Mouse (Mus musculus) urinary bladder, postnatal 25 days (tissue): Measurements from ENCODE around the gene Plvap.

Experiments used
- DNase-seq: peaks from one replicate; pipeline ENCODE4 v3.0.0; 2022; ENCODE audit warnings: low spot score

The Plvap gene

DNA sequence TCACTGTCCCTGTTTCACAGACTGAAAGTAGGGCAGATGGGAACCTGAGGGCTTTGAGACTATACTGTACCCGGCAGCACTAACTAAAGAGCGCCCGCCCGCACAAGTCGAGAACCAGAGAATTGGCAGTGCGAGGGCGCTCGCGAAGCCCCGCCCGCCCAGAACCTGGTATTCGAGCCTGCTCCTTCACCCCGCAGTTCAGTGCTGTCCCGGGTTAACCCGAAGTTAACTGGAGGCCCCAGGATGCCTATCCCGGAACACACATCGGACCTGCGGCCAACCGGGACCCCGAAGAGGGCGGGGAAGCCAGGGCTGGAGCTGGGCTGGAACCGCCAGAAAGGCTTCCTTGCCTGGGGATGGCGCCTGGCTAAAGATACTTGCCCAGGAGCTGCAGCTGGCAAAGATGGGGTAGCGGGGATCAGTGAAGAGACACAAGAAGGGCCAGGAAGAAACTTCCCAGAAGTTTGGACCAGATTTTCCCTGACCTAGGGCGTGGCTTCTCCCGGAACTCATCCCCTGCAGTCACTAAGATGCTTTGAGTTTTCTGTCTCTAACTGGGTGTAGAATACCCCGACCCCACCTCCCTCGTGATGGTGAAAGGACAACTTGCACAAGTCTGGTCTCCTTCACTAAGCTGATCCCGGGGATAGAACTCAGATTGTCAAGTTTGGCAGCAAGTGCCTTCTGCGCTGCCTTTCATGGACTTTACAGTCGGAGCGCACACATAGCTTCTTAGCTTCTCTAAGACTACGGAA lies 23.7 kb downstream of the Plvap start, which contains the start of gene Gtpbp3:
TSS of gene Gtpbp3 (plus strand) at position 413 of the 755 bp plus-strand sequence.
- peak; percentile 70 for DNase-seq

DNA sequence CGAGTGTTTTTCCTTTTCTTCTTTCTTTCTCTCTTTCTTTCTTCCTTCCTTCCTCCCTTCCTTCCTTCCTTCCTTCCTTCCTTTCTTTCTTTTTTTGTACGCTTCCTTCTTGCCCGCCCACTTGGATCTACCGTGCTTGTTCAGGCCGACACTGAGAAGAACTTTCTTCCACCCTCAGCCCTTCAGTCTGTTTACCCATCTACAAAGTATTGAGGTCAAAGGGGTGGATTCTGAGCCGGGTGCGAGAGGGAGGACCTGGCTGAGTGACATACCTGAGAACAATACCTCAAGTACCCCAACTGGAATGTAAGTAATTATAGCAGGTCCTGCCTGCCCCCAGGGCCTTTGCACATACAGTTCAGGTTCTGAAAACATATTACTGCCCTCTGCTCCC lies 25.4 kb downstream of the Plvap start:
- DNase-seq, result no peak

DNA sequence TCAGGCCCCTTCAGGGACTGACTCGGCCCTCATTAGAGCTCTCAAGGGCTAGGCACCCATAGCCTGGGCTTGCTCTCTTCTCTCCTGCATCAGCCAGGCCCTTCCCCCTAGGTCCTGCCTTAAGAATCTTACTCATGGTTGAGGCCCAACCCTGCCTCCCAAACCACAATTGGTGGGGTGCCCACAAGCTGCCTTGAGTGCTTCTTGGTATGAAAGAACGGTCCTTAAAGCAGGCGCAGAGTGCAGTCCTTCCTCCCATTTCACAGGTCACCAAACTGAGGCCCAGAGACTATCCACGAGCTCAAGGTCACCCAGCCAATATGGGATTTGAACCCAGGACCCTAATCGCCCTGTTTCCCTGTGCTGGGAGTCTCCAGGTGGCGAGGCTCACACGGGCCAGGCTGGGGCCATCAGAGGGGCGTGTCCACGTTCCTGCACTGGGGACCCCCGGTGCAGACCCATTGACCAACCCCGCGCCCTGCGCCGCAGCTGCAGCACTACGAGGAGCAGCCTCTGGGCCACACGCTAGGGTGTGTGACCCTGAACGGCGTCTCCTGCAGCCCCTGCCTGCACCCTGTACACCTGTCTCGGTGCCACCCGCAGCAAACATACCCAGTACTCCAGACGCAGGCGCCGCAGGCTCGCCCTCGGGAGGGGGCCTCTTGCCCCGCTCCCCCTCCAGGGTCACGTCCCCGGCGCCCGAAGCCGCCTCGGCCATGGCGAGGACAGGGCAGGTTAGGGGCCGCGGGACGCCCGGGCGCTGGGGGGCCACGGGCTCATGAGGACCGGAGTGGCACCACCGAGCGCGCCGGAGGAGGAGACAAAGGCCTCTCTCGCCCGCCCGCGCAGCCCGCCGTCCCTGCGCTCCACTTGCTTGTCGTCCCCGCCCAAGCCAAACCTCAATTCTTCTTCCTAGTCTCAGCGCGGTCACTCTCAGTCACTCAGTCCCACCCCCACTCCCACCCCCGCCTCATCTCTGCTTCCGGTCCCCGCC lies 26.1 kb downstream of the Plvap start, which contains the start of gene Ano8:
TSS of gene Ano8 (minus strand) at position 822 of the 994 bp plus-strand sequence.
- peak; percentile 75 for DNase-seq

DNA sequence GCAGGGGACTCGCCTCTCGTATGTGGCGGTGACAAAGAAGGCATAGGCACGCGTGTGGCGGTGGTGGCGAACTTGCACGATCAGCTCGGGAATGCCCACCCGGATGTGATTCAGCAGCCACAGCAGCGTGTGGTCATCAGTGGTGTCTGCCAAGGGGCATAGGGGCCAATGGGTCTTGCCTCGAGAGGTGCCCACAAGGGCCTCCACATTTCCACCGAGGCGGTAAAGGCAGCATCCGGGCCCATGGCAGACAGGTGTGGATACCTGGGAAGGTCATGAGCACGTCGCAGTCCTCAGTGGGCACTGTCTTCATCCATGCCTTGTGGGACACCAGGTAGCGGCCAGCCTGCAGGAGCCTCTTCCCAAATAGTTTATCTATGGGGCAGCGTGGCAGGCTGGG lies 26.8 kb downstream of the Plvap start:
- no peak for DNase-seq

DNA sequence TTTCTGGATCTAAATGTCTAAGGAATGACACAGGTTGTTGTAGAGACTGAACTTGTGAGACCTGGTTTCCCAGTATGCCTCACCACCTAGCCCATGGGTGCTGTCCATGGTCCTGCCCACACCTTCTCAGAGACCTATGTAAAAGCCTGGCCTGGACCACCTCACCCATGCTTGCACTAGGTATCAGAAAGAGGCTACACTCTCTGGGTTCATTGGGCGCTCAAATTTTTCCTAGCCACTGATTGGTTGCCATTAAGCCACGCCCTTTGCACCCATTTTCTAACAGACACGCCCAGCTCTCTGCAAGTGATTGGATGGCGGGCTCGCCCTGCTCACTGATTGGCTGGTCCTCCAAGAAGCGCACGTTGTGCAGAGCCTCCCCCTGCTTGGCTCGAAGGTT lies 27.6 kb downstream of the Plvap start:
- peak; percentile 40 for DNase-seq

DNA sequence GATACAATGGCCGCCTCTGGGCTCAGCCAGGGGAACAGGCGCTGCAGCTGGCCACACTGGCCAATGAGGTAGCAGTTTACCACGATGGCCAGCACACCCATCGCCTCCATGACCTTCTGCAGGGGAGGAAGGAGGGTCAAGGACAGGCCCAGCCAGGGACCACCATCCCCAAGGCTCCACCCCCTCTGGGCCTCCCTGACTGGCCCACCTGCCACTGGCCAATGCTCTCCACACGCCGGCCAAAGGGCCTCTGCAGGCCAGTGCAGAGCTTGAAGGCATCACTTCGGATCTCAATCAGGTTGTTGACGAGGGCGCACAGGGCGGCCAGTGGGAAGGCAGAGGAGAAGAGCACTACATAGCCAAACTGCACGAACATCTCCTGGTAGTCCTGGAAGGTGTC lies 32.6 kb downstream of the Plvap start:
- DNase-seq, result no peak

DNA sequence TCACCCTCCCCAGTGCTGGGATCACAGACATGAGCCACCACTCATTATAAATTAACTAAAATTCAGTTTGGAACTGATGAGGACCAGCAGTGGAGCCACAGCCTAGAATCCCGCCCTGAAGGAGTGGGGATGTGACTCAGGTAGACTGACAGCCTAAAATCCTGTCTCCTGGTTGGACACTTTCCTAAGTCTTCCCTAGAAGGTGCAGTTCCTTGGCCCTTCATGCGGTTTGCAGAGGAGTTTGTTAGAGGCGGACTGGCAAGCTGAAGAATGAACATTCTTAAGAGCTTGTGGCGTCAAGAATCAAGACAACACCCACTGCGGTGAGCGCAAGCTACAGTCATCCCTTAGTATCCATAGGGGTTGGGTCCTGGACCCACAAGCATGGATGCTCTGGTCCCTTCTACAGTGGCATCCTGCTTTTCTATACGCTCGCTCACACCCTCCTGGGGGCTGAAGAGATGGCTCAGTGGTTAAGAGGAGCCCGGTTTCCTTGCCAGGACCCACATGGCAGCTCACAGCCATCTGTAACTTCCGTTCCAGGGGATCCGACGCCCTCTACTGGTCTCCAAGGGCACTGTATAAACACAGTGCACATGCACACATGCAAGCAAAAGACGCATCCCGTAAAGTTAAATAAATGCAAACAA lies 34.2 kb downstream of the Plvap start:
- DNase-seq, result no peak

DNA sequence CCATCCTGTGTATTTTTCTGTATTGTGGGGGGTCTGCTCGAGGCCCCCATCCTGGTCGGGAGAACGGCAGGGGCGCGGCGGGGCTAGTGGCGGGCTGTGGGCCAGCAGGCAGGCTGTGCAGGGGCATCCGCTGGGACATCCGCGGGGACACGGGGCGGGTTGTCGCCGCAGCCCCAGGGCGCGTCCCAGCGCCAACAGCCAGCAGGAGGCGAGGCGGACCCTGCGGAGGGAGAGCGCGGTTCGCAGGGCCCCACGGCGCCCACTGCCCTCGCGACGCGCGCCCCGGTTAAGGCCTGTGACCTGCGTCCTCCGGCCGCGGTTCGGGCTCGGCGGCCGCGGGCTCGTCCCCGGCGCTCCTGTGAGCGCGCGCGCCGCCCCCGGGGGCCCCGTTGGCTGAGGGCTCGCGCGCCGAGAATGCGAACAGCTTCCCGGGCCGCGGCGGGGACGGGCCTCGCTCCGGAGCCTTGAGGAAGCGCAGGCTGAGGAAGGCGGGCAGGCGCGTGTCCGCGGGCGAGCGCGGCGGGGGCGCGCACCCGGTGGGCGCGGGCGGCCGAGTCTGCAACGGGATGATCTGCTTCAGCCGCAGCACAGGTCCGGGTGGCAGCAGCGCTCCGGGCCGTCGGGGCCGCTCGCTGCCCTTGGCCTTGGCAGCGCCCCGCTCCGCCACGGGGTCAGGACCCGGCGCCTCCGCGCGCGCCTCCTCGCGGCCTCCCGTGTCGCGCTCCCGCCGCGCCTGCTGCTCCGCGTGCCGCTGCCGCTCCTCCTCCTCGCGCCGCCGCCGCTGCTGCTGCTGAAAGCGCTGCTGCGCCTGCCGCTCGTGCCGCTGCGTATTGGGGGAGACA lies 35.2 kb downstream of the Plvap start:
- DNase-seq, result peak; percentile 77

DNA sequence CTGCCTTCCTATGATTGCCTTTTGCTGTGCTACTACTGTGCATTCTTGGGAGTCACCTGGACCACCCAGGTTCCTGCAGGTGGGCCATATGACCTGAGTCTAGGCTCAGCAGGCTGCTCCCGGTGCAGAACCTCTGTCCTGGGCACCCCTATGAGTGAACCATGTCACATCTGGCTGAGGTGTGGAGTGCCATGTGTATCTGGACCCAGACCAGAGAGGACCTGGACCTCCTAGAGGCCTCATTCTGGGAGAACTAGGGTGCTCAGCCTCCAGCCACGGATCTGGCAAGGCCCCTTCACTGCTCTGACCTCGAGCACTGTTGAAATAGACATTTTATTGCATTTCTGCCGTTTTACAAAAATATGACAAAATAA lies 35.9 kb downstream of the Plvap start:
- no peak for DNase-seq

DNA sequence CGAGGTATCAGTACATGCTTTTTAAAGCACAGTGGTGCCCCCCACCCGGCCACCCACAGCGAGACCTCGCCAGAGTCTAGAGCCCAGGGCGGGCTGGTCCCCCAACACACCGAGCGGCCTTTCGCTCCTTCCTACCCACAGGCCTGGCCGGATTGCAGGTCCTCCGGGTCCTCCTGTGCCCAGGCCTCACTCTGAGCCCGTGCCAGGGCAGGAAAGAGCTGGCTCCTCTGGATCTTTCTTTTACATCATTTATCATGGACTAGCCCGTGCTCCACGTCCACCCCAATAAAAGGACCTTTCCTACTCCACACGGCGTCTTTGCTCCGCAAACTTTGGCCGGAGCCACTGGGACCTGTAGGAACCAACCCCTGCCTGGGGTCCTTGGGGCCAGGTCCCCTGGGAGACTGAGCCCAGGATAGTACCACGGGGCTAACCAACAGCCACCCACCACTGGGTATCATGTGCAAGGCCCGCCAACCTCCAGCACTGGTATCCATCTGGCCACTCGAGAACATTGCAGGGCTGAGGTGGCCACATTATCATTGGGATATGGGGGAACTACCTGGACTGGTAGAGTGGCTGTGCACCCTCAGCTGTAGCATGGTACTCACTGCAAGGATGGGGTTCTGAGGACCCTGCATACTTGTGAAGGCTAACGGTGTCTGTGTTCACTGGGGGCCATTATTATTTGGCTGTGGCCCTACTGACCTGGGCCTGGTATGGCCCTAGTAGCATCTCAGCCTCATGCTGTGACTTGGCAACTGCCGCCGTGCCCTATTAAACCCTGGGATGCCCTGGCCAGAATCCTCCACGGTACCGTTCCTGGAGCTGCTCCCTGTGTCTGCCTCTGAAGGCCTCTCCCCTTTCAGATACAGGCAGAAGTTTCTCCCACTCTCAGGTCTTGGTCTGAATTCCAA lies 36.5 kb downstream of the Plvap start:
- no peak for DNase-seq

DNA sequence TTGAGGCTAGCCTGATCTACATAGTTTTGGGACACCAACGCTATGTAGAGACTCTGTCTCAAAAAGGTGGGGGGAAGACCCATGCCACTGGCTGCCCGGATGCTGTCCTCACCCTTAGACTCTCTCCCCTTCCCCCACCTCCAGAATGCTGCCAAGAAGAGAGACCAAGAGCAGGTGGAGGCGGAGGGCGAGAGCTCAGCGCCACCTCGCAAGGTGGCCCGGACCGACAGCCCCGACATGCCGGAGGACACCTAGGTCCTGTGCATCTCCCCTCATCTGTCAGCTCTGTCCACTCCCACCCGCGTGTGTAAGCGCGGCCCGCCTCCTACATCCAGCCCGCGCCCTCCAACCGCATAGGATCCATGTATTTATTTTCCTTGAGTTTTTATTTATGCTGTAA lies 37.2 kb downstream of the Plvap start:
- no peak for DNase-seq

DNA sequence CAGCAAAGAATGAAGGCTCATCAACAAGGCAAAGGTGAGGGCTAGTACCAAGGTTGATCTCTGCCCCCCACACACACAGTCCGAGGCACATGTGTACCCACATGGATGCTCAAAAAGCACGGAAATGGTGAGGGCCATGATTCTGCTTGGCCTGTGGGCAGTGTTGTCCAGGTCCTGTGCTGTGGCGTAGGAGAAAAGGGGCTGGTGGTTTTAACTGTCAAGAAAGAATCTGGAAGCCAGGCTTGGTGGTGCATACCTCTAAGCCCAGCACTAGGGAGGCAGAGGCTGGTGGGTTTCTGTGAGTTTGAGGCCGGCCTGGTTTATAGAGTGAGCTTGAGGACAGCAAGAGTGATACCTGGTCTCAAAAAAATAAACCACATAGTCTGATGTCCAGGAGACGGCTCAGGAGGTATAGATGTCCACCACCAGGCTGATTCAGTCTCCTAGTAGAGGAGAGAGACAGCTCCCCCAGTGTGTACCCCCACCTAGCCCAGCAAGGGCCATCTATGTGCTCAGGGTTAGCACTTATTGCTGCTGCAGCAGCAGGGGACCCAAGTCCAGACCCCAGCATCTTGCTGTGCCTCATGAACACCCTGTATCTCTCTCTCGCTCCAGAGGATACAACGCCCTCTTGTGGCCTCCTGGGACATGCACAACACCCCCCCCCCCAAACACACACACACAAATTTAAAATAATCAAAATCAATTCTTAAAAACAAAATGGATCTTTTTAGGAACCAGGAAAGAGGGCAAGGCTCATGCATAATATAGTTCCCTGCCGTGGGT lies 38.8 kb downstream of the Plvap start:
- DNase-seq, result no peak

DNA sequence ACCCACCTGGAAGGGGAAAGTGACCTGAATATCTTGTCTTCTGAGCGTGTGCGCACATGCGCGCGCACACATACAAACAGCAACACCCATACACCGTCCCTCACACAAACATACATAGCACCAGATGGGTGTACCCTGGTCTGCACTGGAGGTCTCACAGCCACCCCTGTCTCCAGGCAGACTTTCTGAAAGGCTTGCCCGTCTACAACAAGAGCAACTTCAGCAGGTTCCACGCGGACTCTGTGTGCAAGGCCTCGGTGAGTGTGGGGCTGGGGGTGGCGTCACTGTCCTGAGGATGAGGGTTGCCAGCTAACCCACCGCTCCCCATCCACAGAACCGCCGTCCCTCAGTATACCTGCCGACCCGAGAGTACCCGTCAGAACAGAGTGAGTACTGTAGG lies 39.7 kb downstream of the Plvap start:
- no peak for DNase-seq

DNA sequence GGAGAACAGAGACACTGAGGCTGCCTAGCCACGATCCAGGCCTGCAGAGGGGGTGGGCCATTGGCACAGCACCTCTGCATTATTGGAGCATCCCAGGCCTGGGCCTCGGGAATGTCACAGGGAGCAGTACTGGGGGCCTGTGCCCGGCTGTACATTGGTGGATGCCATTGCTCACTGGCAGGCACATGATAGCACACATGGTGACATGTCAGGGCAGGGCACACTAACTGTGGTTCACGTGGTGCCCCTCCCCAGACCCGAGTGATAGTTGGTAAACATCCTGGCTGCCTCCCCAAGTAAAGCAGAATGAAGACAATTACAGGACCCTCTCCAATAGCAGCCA lies 40.7 kb downstream of the Plvap start:
- no peak for DNase-seq

DNA sequence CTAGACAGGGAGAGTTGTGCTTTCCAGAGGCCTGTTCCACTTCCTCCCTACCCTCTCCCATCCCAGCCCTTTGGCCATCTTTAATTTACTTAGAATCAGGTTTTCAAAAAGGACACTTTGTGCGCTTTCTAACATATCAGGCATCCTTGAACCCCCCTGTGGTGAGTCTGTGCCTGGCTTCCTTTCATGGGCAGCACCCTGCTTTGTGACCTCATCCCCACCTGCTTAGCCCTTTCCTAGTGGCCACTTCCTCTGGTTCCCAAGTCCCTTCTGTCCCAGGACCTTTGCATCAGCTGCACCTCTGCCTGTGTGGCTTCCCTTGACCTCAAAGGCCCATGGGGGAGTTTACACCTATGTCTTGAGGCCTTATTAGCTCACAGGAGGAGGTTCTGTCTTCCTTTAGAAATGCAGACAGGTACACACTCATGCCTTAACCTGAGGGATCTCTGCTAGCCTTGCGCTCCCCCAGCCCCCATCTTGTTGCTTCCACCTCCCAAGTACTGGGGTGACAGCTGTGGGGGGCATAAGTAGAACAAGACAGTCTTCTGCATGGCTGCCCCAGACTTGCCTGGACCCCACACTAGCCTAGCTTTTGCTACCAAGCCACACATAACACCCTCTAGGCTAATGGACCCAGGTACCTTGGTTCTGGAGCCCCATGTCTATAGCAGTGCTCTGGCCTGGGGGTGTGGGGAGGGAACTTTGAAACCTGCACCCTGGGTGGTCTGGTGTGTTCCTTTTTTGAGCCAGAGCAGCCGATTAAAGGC lies 41.2 kb downstream of the Plvap start:
- no peak for DNase-seq

DNA sequence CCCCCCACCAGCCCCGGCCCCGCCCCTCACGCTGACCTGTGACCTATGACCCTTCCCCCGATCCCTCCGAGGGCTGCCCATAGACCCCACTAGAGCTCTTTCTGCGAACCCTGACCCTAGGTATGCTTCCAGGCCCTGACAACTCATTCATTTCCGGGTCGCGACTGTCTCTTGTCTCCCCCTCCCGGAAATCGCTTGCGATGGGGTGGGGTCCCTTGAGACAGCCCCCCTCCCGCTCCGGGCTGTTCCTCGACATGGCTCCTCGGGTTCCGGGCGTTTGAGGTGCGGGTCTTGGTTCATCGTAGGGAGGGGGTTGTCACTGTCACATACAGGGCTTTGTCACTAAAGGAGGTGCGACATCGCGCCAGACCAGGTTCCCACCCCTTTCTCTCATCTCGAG lies 42.1 kb downstream of the Plvap start:
- DNase-seq, result peak; percentile 33

DNA sequence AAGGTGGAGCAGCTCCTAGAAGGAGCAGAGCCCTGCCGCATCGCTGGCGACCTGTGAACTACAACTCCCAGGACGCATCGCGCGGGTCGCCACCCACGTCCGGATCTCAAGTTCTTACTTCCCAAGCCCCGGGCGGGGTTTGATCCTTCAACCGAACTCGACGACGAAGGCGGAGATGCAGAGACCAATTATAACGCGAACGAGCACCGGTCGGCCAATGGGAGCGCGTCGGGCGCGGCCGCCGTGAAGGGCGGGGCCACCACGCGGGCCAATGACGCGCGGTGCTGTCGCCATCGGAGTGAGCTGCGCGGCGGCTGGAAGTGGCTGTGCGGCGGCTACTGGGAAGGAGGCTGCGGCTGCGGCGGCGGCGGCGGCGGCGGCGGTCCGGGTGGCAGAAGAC lies 42.6 kb downstream of the Plvap start, which contains the start of gene Dda1:
TSS of gene Dda1 (plus strand) at position 284 of the 400 bp plus-strand sequence.
- peak; percentile 89 for DNase-seq

DNA sequence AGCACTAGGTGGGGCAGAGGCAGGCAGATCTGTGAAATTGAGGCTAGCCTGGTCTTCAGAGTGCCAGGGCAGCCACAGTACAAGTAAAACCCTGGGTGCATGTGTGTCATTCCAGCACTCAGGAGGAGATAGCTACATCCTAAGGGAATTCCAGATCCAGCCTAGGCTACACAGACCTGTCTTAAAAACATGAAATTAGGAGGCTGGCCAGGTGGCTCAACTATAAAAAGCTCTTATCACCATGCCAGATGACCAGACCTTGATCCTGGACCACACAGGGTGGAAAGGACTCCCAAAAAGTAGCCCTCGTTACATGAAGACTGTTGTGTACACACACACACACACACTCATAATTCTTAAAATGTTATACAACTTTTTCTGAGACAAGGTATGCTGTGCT lies 43.6 kb downstream of the Plvap start:
- no peak for DNase-seq

DNA sequence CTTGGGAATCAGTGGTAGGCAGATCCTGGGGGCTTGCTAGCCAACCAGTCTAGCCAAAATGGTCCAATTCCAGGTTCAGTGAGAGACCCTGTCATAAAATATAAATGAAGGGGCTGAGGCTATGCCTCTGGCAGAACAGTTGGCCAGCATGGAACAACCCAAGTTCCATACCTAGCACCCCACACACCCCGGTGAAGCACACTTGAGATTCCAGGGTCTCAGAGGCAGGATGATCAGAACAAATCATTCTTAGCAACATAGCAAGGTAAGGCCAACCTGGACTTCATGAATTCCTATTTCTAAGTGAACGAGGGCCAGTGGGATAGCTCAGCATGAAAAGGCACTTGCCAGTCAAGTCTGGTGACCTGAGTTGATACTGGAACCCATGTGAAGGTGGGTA lies 44.4 kb downstream of the Plvap start:
- DNase-seq, result no peak
